Mouse (Mus musculus) forebrain, embryonic 11.5 days (tissue): ENCODE data around the gene Pacs1. TPM values are rescaled to one million over a fixed set of nuclear protein-coding genes. Genes with fewer than 3 reads are reported as not detected.
A peak's percentile ranks its signal among the peaks of the same experiment; 100 is the strongest.

ENCODE experiments used
- ATAC-seq: fragments of 200-750 bp; cut with Nextera tagmentation; replicated peaks from 2 replicates; pipeline ENCODE4 v1.8.0; 2017; ENCODE audit warnings: moderate TSS enrichment; ENCODE audit not compliant: low FRiP score
- DNase-seq: peaks from one replicate; pipeline ENCODE4 v3.0.0-alpha.2; 2017; ENCODE audit warnings: low spot score
- H3K27ac ChIP-seq: fragments of 300-500 bp; sonication (generic); 2 replicates; pipeline ENCODE4 v1.5.1; 2014; ENCODE audit warnings: low read depth, low read length
- H3K27me3 ChIP-seq: fragments of 300-500 bp; sonication (generic); 2 replicates; pipeline ENCODE4 v1.6.1; 2014; ENCODE audit warnings: mild to moderate bottlenecking, low read length, mixed read lengths; ENCODE audit not compliant: control insufficient read depth, insufficient read depth
- H3K36me3 ChIP-seq: fragments of 300-500 bp; sonication (generic); 2 replicates; pipeline ENCODE4 v1.6.1; 2014; ENCODE audit warnings: mild to moderate bottlenecking, low read length, moderate library complexity, mixed read lengths; ENCODE audit not compliant: control insufficient read depth, insufficient read depth
- H3K4me1 ChIP-seq: fragments of 300-500 bp; sonication (generic); replicated peaks from 2 replicates; pipeline ENCODE4 v1.6.1; 2014; ENCODE audit warnings: low read length, mixed read lengths; ENCODE audit not compliant: control insufficient read depth, insufficient read depth
- H3K4me2 ChIP-seq: fragments of 300-500 bp; sonication (generic); 2 replicates; pipeline ENCODE4 v1.6.1; 2014; ENCODE audit warnings: low read depth, mild to moderate bottlenecking, low read length, moderate library complexity, mixed read lengths; ENCODE audit not compliant: severe bottlenecking
- H3K4me3 ChIP-seq: fragments of 300-500 bp; sonication (generic); 2 replicates; pipeline ENCODE4 v1.5.1; 2014; ENCODE audit warnings: low read depth, low read length
- H3K9ac ChIP-seq: fragments of 300-500 bp; sonication (generic); 2 replicates; pipeline ENCODE4 v1.6.1; 2014; ENCODE audit warnings: low read length
- H3K9me3 ChIP-seq: fragments of 300-500 bp; sonication (generic); 2 replicates; pipeline ENCODE4 v1.6.1; 2016; ENCODE audit warnings: low read length, mixed read lengths; ENCODE audit not compliant: control insufficient read depth
- WGBS: fragments of 180-500 bp; shearing (Covaris S2); extraction: QIAGEN DNeasy Blood & Tissue Kit; methylation state at CpG from one replicate; pipeline ENCODE4 v1.1.7; 2014; 5-methylcytosine and 5-hydroxymethylcytosine counted together
- polyA plus RNA-seq: library from polyadenylated mRNA; unstranded; fragments of >200 nt; fragmentation: Nextera tagmentation; extraction: Ambion mirVana; gene quantifications from 2 replicates; pipeline ENCODE4 v1.2.1, GENCODE M21; 2014

Gene Pacs1
- 32.2 and 33.2 TPM in 2 replicates for polyA plus RNA-seq

DNA sequence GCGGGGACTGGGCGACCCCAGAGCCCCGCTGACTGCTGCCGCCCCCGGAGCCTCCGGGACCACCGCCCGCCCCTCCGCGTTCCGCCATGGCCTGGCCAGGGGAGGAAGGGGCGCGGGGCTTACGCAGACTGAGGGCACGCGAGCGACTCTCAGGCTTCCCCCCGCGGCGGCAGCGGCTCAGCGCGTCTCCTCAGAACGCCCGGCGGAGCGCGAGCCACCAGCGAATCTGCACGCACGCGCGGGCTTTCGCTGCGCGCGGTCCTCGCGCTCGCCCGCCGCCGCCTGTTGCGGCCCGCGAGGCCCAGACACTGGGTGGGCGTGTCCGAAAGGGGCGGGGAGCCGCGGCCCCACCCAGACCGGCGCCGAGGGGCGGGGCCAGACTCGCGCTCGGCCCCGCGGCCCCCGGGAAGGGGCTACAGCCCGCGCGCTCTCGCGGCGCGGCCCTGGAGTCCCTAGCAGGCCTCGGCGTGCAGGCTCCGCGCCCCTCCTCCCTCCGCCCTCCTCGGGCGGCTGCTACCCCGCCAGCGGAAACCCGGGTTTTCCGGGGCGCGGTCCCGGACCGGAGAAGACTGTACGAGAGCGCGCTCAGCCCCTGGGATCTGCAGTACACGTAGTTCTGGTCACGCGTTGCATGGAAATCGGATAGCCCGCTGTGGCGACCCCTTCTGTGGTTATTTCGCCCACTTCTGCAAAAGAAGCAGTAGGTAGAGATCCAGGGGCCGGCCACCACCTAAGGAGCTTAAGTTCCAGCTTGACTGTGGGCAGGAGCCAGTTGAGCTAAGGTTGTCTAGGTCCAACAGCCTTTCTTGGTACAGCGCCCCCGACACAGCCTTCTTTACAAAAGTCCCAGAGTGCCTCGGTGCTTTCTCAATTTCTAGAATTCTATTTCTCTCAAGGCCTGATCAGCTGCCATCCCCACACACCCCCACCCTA, at the start of gene Pacs1:
Pacs1 (minus strand) TSS at position 319 of the 933 bp plus-strand sequence.
- H3K9me3 ChIP-seq = no peaks in the 10 kb centered on the region
- DNase-seq = peak; percentile 95
- no peaks in the 10 kb centered on the region for H3K27me3 ChIP-seq
- ATAC-seq = peak; percentile 91
- peaks cover 11% of the 10 kb centered on the region; the same call in 1 of the 2 replicates for H3K36me3 ChIP-seq
- peak within 1 kb of the TSS; percentile 90 for H3K4me3 ChIP-seq
- H3K4me2 ChIP-seq = peak within 1 kb of the TSS; percentile 96
- H3K4me1 ChIP-seq = peaks cover 5% of the 10 kb centered on the region; the same call in 1 of the 2 replicates
- peak within 1 kb of the TSS; percentile 75 for H3K27ac ChIP-seq
- WGBS = under 1% methylated on average over 56 of the region's 97 CpGs
- H3K9ac ChIP-seq = peak within 1 kb of the TSS; percentile 89

DNA sequence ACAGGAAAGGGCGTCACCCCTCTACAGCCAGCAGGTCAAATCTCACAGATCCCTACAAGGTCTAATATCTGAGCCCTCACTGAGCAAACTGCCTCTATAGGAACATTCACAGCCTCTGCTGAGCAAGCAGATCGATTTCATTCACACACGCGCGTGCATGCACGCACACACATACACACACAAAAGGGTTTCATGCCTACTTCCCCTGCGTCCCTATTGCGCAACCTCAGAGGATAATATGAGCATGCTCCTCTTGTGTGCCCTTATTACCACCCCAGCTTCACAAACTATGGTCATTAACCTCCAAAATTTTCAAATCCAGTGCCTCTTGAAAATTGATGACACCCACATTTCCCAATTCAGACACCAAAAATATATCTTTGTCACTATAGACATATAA, 40.3 kb upstream of the Pacs1 start:
- Histone ChIP-seq H3K27ac (no peak overlapping the region), H3K4me3 (no peak overlapping the region), H3K36me3 (0 out of 2 replicates have a peak, but pooled peaks cover 2% of the 10 kb centered on the region), H3K27me3 (no peaks in the 10 kb centered on the region), H3K9ac (no peak overlapping the region), H3K4me1 (no peaks in the 10 kb centered on the region), H3K9me3 (peaks cover 2% of the 10 kb centered on the region; the same call in 1 of the 2 replicates), H3K4me2 (no peak overlapping the region)
- ATAC-seq (no peak), DNase-seq (no peak)
- WGBS = 88% methylated on average over 8 of the region's 8 CpGs

DNA sequence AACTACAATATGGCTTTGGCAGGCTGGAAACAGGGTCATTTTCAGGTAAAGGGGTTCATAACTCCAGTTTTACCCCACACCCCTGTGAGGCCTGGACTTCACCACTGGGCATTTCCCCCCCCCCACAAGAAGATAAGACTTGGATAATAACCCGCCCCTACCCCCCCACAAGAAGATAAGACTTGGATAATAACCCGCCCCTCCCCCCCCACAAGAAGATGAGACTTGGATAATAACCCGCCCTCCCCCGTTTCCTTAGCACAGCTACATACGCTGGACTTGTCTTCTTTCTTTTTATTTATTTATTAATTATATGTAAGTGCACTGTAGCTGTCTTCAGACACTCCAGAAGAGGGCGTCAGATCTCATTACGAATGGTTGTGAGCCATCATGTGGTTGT, 36.1 kb upstream of the Pacs1 start:
- peaks cover 5% of the 10 kb centered on the region; the same call in 1 of the 2 replicates for H3K36me3 ChIP-seq
- H3K9ac ChIP-seq = no peak overlapping the region
- no peaks in the 10 kb centered on the region; the same call in 1 of the 2 replicates for H3K9me3 ChIP-seq
- no peaks in the 10 kb centered on the region for H3K4me1 ChIP-seq
- H3K4me2 ChIP-seq = no peak overlapping the region
- ATAC-seq (no peak), DNase-seq (peak; percentile 60)
- no peaks in the 10 kb centered on the region for H3K27me3 ChIP-seq
- WGBS = 87% methylated on average over 7 of the region's 7 CpGs
- H3K27ac ChIP-seq = no peak overlapping the region
- H3K4me3 ChIP-seq = no peak overlapping the region

DNA sequence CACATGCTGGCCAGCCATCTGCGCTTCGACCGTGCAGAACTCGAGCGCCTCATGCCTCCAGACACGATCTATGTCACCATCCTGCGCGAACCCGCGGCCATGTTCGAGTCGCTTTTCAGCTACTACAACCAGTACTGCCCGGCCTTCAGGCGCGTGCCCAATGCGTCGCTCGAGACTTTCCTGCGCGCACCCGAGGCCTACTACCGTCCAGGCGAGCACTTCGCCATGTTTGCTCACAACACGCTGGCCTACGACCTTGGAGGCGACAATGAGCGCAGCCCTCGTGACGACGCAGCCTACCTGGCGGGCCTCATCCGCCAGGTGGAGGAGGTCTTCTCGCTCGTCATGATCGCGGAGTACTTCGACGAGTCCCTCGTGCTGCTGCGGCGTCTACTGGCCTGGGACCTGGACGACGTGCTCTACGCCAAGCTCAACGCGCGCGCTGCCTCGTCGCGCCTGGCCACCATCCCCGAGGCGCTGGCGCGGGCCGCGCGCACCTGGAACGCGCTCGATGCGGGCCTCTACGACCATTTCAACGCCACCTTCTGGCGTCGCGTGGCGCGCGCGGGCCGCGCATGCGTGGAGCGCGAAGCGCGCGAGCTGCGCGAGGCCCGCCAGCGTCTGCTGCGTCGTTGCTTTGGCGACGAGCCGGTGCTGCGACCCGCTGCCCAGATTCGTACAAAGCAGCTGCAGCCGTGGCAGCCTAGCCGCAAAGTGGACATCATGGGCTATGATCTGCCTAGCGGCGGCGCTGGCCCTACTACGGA, 34.2 kb upstream of the Pacs1 start:
- peak; percentile 58 for DNase-seq
- Histone ChIP-seq H3K4me1 (no peaks in the 10 kb centered on the region), H3K36me3 (peaks cover 5% of the 10 kb centered on the region; the same call in 1 of the 2 replicates), H3K9ac (no peak overlapping the region), H3K27ac (no peak overlapping the region), H3K4me3 (no peak overlapping the region), H3K27me3 (no peaks in the 10 kb centered on the region), H3K4me2 (0 out of 2 replicates have a peak overlapping the region, but pooled peaks have one; percentile 5), H3K9me3 (no peaks in the 10 kb centered on the region; the same call in 1 of the 2 replicates)
- WGBS = 49% methylated on average over 98 of the region's 98 CpGs
- ATAC-seq = no peak

DNA sequence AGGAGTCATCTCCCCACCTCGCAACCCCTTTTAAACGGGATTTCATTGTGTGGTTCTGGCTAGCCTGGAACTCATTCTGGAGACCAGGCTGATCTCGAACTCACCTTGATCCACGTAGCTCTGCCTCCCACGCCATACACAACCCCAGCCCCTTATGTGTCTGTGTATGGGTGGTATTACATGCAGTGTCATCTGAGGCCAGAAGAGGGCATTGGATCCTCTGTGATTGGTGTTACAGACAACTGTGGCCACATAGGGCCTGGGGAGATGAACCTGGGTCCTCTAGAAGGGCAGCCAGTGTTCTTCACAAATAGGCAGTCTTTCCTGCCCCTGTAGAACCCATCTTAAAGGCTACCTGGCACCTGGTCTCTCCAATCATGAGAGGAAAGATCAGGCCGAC, 33.4 kb upstream of the Pacs1 start:
- H3K4me3 ChIP-seq = no peak overlapping the region
- H3K27me3 ChIP-seq = no peaks in the 10 kb centered on the region
- H3K4me2 ChIP-seq = no peak overlapping the region
- no peaks in the 10 kb centered on the region; the same call in 1 of the 2 replicates for H3K9me3 ChIP-seq
- H3K4me1 ChIP-seq = no peaks in the 10 kb centered on the region
- WGBS = 90% methylated on average over 6 of the region's 6 CpGs
- ATAC-seq = no peak
- no peak for DNase-seq
- no peak overlapping the region for H3K9ac ChIP-seq
- H3K27ac ChIP-seq = no peak overlapping the region
- peaks cover 5% of the 10 kb centered on the region; the same call in 1 of the 2 replicates for H3K36me3 ChIP-seq

DNA sequence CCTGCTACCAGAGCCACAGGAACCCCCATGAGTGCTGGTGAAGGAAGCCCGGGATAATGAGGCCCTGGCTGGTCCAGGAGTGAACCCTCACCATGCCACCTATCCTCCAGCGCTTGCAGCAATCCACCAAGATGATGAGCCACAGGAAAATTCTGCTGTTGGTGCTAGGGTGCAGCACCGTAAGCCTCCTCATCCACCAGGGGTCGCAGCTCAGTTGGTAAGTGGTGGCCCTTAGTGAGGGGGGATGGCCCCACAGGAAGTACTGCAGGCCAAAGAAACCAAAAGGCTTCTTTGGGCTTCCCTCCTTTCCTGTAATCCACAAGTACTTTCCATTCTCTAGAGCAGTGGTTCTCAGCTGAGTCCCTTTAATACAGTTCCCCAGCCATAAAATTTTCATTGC, 29.5 kb upstream of the Pacs1 start:
- Histone ChIP-seq H3K27ac (no peak overlapping the region), H3K4me2 (no peak overlapping the region), H3K4me3 (no peak overlapping the region), H3K9me3 (no peaks in the 10 kb centered on the region; the same call in 1 of the 2 replicates), H3K9ac (no peak overlapping the region), H3K36me3 (peaks cover 3% of the 10 kb centered on the region; the same call in 1 of the 2 replicates), H3K4me1 (peaks cover 4% of the 10 kb centered on the region; the same call in 1 of the 2 replicates), H3K27me3 (no peaks in the 10 kb centered on the region)
- DNase-seq = peak; percentile 75
- WGBS = 22% methylated on average over 4 of the region's 4 CpGs
- no peak for ATAC-seq

DNA sequence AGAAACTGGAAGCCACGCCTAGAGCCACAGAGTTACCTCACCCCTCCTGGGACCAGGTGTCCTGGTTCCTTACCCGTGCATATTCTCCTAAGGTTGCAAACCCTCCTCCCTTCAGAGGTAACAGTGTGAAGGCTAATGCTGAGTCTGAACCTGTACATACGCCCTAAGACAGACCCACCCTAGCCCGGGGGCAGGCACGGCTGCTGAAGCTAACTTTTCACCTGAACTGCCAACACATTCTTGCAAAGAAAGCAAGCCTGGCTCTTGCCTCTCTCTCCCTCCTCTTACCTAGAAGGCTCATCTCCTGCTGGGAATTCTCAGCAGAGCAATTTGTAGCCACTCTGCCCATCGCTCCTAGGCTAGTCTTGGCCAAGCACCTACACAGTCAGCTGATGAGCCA, 27.7 kb upstream of the Pacs1 start:
- H3K4me3 ChIP-seq = no peak overlapping the region
- WGBS = 86% methylated on average over 6 of the region's 6 CpGs
- no peak overlapping the region for H3K27ac ChIP-seq
- no peak for ATAC-seq
- DNase-seq = peak; percentile 41
- H3K4me1 ChIP-seq = peaks cover 6% of the 10 kb centered on the region; the same call in 1 of the 2 replicates
- no peaks in the 10 kb centered on the region for H3K27me3 ChIP-seq
- no peaks in the 10 kb centered on the region for H3K9me3 ChIP-seq
- no peaks in the 10 kb centered on the region; the same call in 1 of the 2 replicates for H3K36me3 ChIP-seq
- H3K4me2 ChIP-seq = no peak overlapping the region
- no peak overlapping the region for H3K9ac ChIP-seq
